Comparison of ENCODE assay signal across 16 mouse cellular contexts in the genomic region with DNA sequence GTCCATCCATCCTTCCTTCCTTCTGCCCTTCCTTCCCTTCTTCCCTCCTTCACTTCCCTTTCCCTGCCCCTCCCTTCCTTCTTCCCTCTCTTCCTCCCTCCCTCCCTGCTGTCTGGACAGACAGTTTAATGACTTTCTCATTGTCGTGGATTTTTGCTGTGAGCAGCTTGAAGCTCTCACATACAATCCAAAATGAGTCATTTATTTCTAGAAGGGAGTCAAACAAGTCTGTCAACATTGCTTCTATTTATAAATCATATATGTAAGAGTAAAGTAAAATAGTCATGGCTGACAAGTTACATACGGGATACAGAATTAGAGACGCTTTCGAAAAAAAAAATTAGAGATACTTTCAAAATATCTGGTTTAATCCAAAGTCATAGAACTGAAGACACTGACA. TPM values are rescaled to one million over a fixed set of nuclear protein-coding genes. Genes with fewer than 3 reads are reported as not detected.
DNase-seq lines count a peak whose midpoint lies in the region; ATAC-seq and TF ChIP-seq lines count a peak whose summit lies in the region.
"Had no signal": no experiment of that assay in that cellular context is flagged by ENCODE, and none has a peak within 500 bp of the region (broad histone marks: within the 10 kb centered on the region; RNA-seq: fewer than 3 reads in every experiment).

No protein-coding gene starts in this region.

- peak overlapping the region; percentile 51; the same call in 1 of the 2 replicates for H3K9ac ChIP-seq in heart, embryonic 16.5 days (ENCODE audit: low read length)
- H3K9ac ChIP-seq in lung, postnatal 0 days (replicated peaks; ENCODE audit: low read depth) = no peak overlapping the region
- no peak overlapping the region; the same call in 1 of the 2 replicates for H3K9ac ChIP-seq in neural tube, embryonic 13.5 days
- H3K9ac ChIP-seq: liver, embryonic 12.5 days; midbrain, embryonic 15.5 days had no signal

- TF ChIP-seq POLR2A in embryonic fibroblast, embryonic 13.5 days (IDR thresholded peaks at IDR 0.05; ENCODE audit: low read depth, low read length) = no peak

- H3K9me3 ChIP-seq in heart, embryonic 16.5 days (replicated peaks; ENCODE audit: control insufficient read depth, low read length) = no peaks in the 10 kb centered on the region
- no peaks in the 10 kb centered on the region for H3K9me3 ChIP-seq in lung, postnatal 0 days (ENCODE audit: low read length)
- no peaks in the 10 kb centered on the region for H3K9me3 ChIP-seq in neural tube, embryonic 13.5 days
- H3K9me3 ChIP-seq: liver, embryonic 12.5 days; midbrain, embryonic 15.5 days had no signal

- no peak for ATAC-seq in heart, embryonic 16.5 days (replicated peaks; ENCODE audit: extremely low read depth, insufficient read depth, low FRiP score)
- no peak for ATAC-seq in lung, postnatal 0 days
- ATAC-seq in neural tube, embryonic 13.5 days (ENCODE audit: low read depth) = no peak
- ATAC-seq: liver, embryonic 12.5 days; midbrain, embryonic 15.5 days had no signal

- TF ChIP-seq CTCF in lung, postnatal 0 days (IDR thresholded peaks at IDR 0.05) = no peak
- no peak for TF ChIP-seq CTCF in embryonic fibroblast, embryonic 13.5 days (IDR thresholded peaks at IDR 0.05; ENCODE audit: borderline replicate concordance, insufficient read depth, low read length)

- H3K4me2 ChIP-seq in heart, embryonic 16.5 days (ENCODE audit: low read depth, low read length) = no peak overlapping the region
- no peak overlapping the region for H3K4me2 ChIP-seq in lung, postnatal 0 days (replicated peaks; ENCODE audit: low read depth, low read length)
- no peak overlapping the region for H3K4me2 ChIP-seq in neural tube, embryonic 13.5 days
- H3K4me2 ChIP-seq: midbrain, embryonic 15.5 days had no signal

- no peaks in the 10 kb centered on the region for H3K27me3 ChIP-seq in heart, embryonic 16.5 days (ENCODE audit: control insufficient read depth, insufficient read depth, low read length)
- H3K27me3 ChIP-seq in lung, postnatal 0 days (replicated peaks; ENCODE audit: insufficient read depth, low read length) = no peaks in the 10 kb centered on the region
- no peaks in the 10 kb centered on the region for H3K27me3 ChIP-seq in neural tube, embryonic 13.5 days
- H3K27me3 ChIP-seq: liver, embryonic 12.5 days; midbrain, embryonic 15.5 days had no signal

- peaks cover 2% of the 10 kb centered on the region; the same call in 1 of the 2 replicates for H3K36me3 ChIP-seq in heart, embryonic 16.5 days (ENCODE audit: control insufficient read depth, insufficient read depth)
- no peaks in the 10 kb centered on the region for H3K36me3 ChIP-seq in lung, postnatal 0 days (ENCODE audit: insufficient read depth, low read length)
- peaks cover 5% of the 10 kb centered on the region; the same call in 1 of the 2 replicates for H3K36me3 ChIP-seq in neural tube, embryonic 13.5 days
- H3K36me3 ChIP-seq: G1E; liver, embryonic 12.5 days; midbrain, embryonic 15.5 days had no signal

- no peak for DNase-seq in heart, postnatal 10 days
- DNase-seq in lung, postnatal 0 days (ENCODE audit: low spot score) = peak; percentile 55
- no peak for DNase-seq in lung, postnatal 36 days
- no peak for DNase-seq in adrenal gland, postnatal 36 days
- DNase-seq in adrenal gland, adult 18-20 months (ENCODE audit: low spot score in 2 of 2) = no peak
- DNase-seq: adrenal gland, postnatal 10 days; cerebellum, adult 9-11 months; kidney, postnatal 10 days; lung, postnatal 14 days; thymus, adult 18-20 months had no signal

- WGBS in heart, embryonic 16.5 days = 57% methylated on average over 4 of the region's 4 CpGs
- WGBS in lung, postnatal 0 days = 59% methylated on average over 4 of the region's 4 CpGs
- WGBS in neural tube, embryonic 13.5 days = 58% methylated on average over 4 of the region's 4 CpGs

- no peak for TF ChIP-seq EP300 in lung, postnatal 0 days (IDR thresholded peaks at IDR 0.05)

- peaks cover 27% of the 10 kb centered on the region for H3K4me1 ChIP-seq in heart, embryonic 16.5 days (ENCODE audit: control insufficient read depth, insufficient read depth, low read length)
- H3K4me1 ChIP-seq in lung, postnatal 0 days (ENCODE audit: insufficient read depth, low read depth, low read length) = peaks cover 6% of the 10 kb centered on the region; the same call in 1 of the 2 replicates
- peaks cover 13% of the 10 kb centered on the region for H3K4me1 ChIP-seq in embryonic fibroblast, embryonic 13.5 days (ENCODE audit: control insufficient read depth, insufficient read depth, low read length)
- H3K4me1 ChIP-seq in neural tube, embryonic 13.5 days (replicated peaks) = peaks cover 46% of the 10 kb centered on the region

- H3K4me3 ChIP-seq in heart, embryonic 16.5 days (ENCODE audit: low read length) = no peak overlapping the region
- no peak overlapping the region for H3K4me3 ChIP-seq in lung, postnatal 0 days (ENCODE audit: low read depth, low read length)
- no peak overlapping the region for H3K4me3 ChIP-seq in embryonic fibroblast, embryonic 13.5 days (ENCODE audit: insufficient read depth, low read length)
- no peak overlapping the region for H3K4me3 ChIP-seq in neural tube, embryonic 13.5 days
- H3K4me3 ChIP-seq: liver, embryonic 12.5 days; midbrain, embryonic 15.5 days had no signal

- peak overlapping the region; percentile 74 for H3K27ac ChIP-seq in heart, embryonic 16.5 days (ENCODE audit: low read length)
- no peak overlapping the region for H3K27ac ChIP-seq in lung, postnatal 0 days (ENCODE audit: low read length)
- peak overlapping the region; percentile 42 for H3K27ac ChIP-seq in embryonic fibroblast, embryonic 13.5 days (ENCODE audit: insufficient read depth, low read length)
- H3K27ac ChIP-seq in neural tube, embryonic 13.5 days (replicated peaks) = 0 out of 2 replicates have a peak overlapping the region, but pooled peaks have one; percentile 85
- H3K27ac ChIP-seq: liver, embryonic 12.5 days; midbrain, embryonic 15.5 days had no signal

- intact Hi-C loops in heart, postnatal 10 days (cut with DNase I) = no loop called here

RNA-seq across cellular contexts. Expression of gene Meis2, which starts 43.7 kb away (rescaled TPM):
- 22.1 and 22.6 TPM in 2 replicates for polyA plus RNA-seq in heart, embryonic 16.5 days (2015; fragmentation: Nextera tagmentation; extraction: Ambion mirVana)
- 10 to 100 TPM; 22.4 to 27.5 TPM for total RNA-seq in heart, postnatal 10 days (2021)
- 12.0 and 16.2 TPM in 2 replicates for polyA plus RNA-seq in lung, postnatal 0 days (2015; fragmentation: Nextera tagmentation; extraction: Ambion mirVana)
- polyA plus RNA-seq in embryonic fibroblast, embryonic 13.5 days (2011; ENCODE audit: insufficient read length, low read depth, missing spikeins) = 46.7 and 65.5 TPM in 2 replicates
- 92.0 and 98.7 TPM in 2 replicates for polyA plus RNA-seq in neural tube, embryonic 13.5 days (2015; fragmentation: Nextera tagmentation; extraction: Ambion mirVana)
- total RNA-seq in adrenal gland, postnatal 36 days (2021) = 100 to 1,000 TPM; 224 to 238 TPM
- total RNA-seq in adrenal gland, adult 18-20 months (2021) = 100 to 1,000 TPM; 216 to 279 TPM
